Mouse (Mus musculus): ENCODE data around the gene C3.

Gene C3

GRCm38 (mm10) chr17:57172378-57172777 is 55.6 kb downstream of the C3 start:
- in situ Hi-C loops (cut with MboI, MseI): no loop called here

GRCm38 (mm10) chr17:57170616-57171260 is 57.2 kb downstream of the C3 start:
- in situ Hi-C loops (cut with MboI, MseI): no loop called here

- in situ Hi-C loops (cut with MboI, MseI): loop anchor here (5.0 kb wide), 1 partner anchor 70 kb away; no protein-coding TSS in a partner anchor
Measured at GRCm38 (mm10) chr17:57166800-57167791, 60.8 kb downstream of the C3 start.
